Mouse (Mus musculus): ENCODE results near the gene Slc39a2. TPM values are rescaled to one million over a fixed set of nuclear protein-coding genes. Genes with fewer than 3 reads are reported as not detected.

The Slc39a2 gene
- polyA plus RNA-seq, 1 experiment from 2014 or later, result 0.31 TPM

DNA sequence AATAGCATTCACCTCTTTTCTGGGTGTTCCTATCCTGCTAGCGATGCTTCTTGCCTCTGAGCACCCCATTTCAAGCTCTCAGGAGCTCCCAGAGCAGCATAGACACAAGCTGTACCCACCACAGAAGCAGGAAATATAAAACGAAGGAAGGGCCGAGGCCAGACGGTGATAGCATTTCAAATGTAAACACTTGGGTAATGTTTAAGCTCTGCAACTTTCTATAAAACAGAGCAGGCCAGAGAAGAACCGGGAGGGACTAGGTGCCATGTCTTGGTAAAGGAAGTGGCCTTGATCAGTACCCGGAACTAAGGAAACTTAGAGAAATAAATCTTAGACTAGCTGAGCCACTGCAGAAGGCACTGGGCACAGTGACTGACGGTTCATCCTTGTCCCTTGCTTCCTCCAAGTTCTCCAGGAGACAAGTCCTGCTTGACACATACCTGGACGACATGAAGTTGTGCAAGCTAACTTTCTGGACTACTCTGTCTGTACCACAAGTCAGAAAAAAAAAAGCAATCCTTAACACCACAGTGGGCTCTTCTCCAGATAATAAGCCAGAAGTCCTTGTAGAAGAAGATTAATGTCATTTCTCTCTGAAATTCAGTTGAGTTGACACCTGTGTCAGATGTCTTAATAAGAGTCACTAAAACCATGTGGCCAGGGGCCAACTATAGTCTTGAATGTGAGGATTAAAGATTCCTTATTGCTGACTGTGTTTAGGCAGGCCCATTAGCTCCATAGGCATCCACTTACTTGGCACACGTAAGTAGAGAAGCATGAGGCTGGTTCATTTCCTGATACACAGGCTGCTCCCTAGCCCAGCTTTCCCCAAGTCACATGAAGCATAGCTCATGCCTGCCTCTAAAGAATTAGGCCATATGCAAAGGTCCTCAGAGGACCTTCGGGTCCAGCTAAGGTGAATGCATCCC is 39.7 kb downstream of the Slc39a2 start:
- H3K9me3 ChIP-seq (replicated peaks; ENCODE audit: control insufficient read depth, low read length), result no peaks in the 10 kb centered on the region
- H3K4me3 ChIP-seq (ENCODE audit: low read depth, low read length), result no peak overlapping the region
- no peak overlapping the region for H3K27ac ChIP-seq (ENCODE audit: low read depth, low read length)
- H3K9ac ChIP-seq (ENCODE audit: low read depth, low read length), result no peak overlapping the region
- no peak overlapping the region for H3K4me2 ChIP-seq
- no peaks in the 10 kb centered on the region for H3K4me1 ChIP-seq (ENCODE audit: control insufficient read depth, insufficient read depth, low read length)
- no peaks in the 10 kb centered on the region for H3K36me3 ChIP-seq (ENCODE audit: control insufficient read depth, insufficient read depth, low read length)
- H3K27me3 ChIP-seq (ENCODE audit: control insufficient read depth, insufficient read depth, low read length), result no peaks in the 10 kb centered on the region
- 55% methylated on average over 10 of the region's 10 CpGs for WGBS (ENCODE audit: insufficient replicate concordance)
- no peak for ATAC-seq (replicated peaks; ENCODE audit: insufficient number of reproducible peaks, low FRiP score, low TSS enrichment)

DNA sequence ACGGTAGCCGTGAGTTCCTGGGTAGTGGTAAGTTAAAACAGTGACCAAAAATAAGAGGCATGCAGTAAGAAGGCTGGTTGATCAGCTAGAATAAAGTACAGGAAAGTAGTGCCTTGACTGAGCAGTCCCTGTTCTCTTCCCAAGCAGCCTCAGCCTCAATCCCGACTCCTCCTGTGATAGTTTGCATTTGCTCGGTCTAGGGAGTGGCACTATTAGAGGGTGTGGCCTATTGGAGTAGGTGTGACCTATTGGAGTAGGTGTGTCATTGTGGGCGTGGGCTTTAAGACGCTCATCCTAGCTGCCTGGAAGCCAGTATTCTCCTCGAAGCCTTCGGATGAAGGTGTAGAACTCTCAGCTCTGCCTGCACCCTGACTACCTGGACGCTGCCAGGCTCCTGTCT is 46.3 kb downstream of the Slc39a2 start:
- Histone ChIP-seq H3K36me3 (ENCODE audit: control insufficient read depth, insufficient read depth, low read length) (no peaks in the 10 kb centered on the region), H3K4me1 (ENCODE audit: control insufficient read depth, insufficient read depth, low read length) (no peaks in the 10 kb centered on the region), H3K9ac (ENCODE audit: low read depth, low read length) (no peak overlapping the region), H3K9me3 (replicated peaks; ENCODE audit: control insufficient read depth, low read length) (0 out of 2 replicates have a peak, but pooled peaks cover 2% of the 10 kb centered on the region), H3K4me3 (ENCODE audit: low read depth, low read length) (no peak overlapping the region), H3K4me2 (no peak overlapping the region), H3K27ac (ENCODE audit: low read depth, low read length) (no peak overlapping the region), H3K27me3 (ENCODE audit: control insufficient read depth, insufficient read depth, low read length) (no peaks in the 10 kb centered on the region)
- 84% methylated on average over 9 of the region's 9 CpGs for WGBS (ENCODE audit: insufficient replicate concordance)
- no peak for ATAC-seq (replicated peaks; ENCODE audit: insufficient number of reproducible peaks, low FRiP score, low TSS enrichment)

DNA sequence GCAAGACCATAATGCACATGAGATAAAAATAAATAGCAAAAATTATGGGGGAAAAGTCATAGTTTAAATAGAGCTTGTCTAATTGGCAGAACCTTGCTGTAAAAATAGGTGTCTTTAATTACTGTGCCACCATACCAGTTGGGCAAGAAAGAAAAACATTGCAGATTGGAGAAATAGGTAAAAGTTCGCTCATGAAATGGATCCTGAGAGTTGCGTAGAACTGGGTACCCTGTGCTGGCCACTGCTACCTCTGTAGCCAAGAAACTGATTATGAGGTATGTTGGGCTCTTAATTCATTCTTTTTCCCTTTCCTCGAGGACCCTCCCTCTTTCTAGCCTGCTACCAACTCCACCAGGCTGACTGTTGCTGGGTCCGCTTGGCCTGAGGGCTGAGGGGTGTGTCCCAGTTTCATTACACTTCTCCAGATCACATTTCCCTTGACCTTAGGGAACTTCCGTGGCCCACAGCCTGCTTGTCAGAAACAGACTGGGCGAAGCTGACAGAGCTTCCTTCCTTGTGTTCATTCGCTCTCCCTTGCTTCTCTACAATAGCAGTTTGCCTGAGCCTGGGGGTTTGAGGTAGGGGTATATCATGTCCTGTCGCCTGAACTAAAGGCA is 48.4 kb downstream of the Slc39a2 start:
- no peaks in the 10 kb centered on the region for H3K27me3 ChIP-seq (ENCODE audit: control insufficient read depth, insufficient read depth, low read length)
- ATAC-seq (replicated peaks; ENCODE audit: insufficient number of reproducible peaks, low FRiP score, low TSS enrichment), result no peak
- no peak overlapping the region for H3K9ac ChIP-seq (ENCODE audit: low read depth, low read length)
- 41% methylated on average over 8 of the region's 8 CpGs for WGBS (ENCODE audit: insufficient replicate concordance)
- H3K9me3 ChIP-seq (replicated peaks; ENCODE audit: control insufficient read depth, low read length), result 0 out of 2 replicates have a peak, but pooled peaks cover 2% of the 10 kb centered on the region
- no peak overlapping the region for H3K27ac ChIP-seq (ENCODE audit: low read depth, low read length)
- no peak overlapping the region for H3K4me3 ChIP-seq (ENCODE audit: low read depth, low read length)
- no peaks in the 10 kb centered on the region for H3K36me3 ChIP-seq (ENCODE audit: control insufficient read depth, insufficient read depth, low read length)
- no peak overlapping the region for H3K4me2 ChIP-seq
- H3K4me1 ChIP-seq (ENCODE audit: control insufficient read depth, insufficient read depth, low read length), result no peaks in the 10 kb centered on the region

- ATAC-seq (replicated peaks; ENCODE audit: insufficient number of reproducible peaks, low FRiP score, low TSS enrichment), result no peak
- no peak overlapping the region for H3K4me3 ChIP-seq (ENCODE audit: low read depth, low read length)
- no peak overlapping the region for H3K4me2 ChIP-seq
- no peaks in the 10 kb centered on the region for H3K27me3 ChIP-seq (ENCODE audit: control insufficient read depth, insufficient read depth, low read length)
- no peaks in the 10 kb centered on the region for H3K36me3 ChIP-seq (ENCODE audit: control insufficient read depth, insufficient read depth, low read length)
- WGBS (ENCODE audit: insufficient replicate concordance), result 64% methylated on average over 9 of the region's 9 CpGs
- H3K9me3 ChIP-seq (replicated peaks; ENCODE audit: control insufficient read depth, low read length), result 0 out of 2 replicates have a peak, but pooled peaks cover 2% of the 10 kb centered on the region
- no peaks in the 10 kb centered on the region for H3K4me1 ChIP-seq (ENCODE audit: control insufficient read depth, insufficient read depth, low read length)
- no peak overlapping the region for H3K27ac ChIP-seq (ENCODE audit: low read depth, low read length)
- no peak overlapping the region for H3K9ac ChIP-seq (ENCODE audit: low read depth, low read length)
These were observed 48.9 kb downstream of the Slc39a2 start for GRCm38 (mm10) chr14:51941577-51941976.

GRCm38 (mm10) chr14:51942236-51942635 is 49.5 kb downstream of the Slc39a2 start:
- ATAC-seq (replicated peaks; ENCODE audit: insufficient number of reproducible peaks, low FRiP score, low TSS enrichment), result no peak
- no peaks in the 10 kb centered on the region for H3K4me1 ChIP-seq (ENCODE audit: control insufficient read depth, insufficient read depth, low read length)
- no peak overlapping the region for H3K4me2 ChIP-seq
- H3K36me3 ChIP-seq (ENCODE audit: control insufficient read depth, insufficient read depth, low read length), result no peaks in the 10 kb centered on the region
- H3K9ac ChIP-seq (ENCODE audit: low read depth, low read length), result no peak overlapping the region
- H3K27me3 ChIP-seq (ENCODE audit: control insufficient read depth, insufficient read depth, low read length), result no peaks in the 10 kb centered on the region
- no peak overlapping the region for H3K4me3 ChIP-seq (ENCODE audit: low read depth, low read length)
- 0 out of 2 replicates have a peak, but pooled peaks cover 2% of the 10 kb centered on the region for H3K9me3 ChIP-seq (replicated peaks; ENCODE audit: control insufficient read depth, low read length)
- H3K27ac ChIP-seq (ENCODE audit: low read depth, low read length), result no peak overlapping the region
- WGBS (ENCODE audit: insufficient replicate concordance), result 47% methylated on average over 7 of the region's 7 CpGs

GRCm38 (mm10) chr14:51943336-51943735 is 50.6 kb downstream of the Slc39a2 start:
- Histone ChIP-seq H3K4me3 (ENCODE audit: low read depth, low read length) (no peak overlapping the region), H3K27me3 (ENCODE audit: control insufficient read depth, insufficient read depth, low read length) (no peaks in the 10 kb centered on the region), H3K36me3 (ENCODE audit: control insufficient read depth, insufficient read depth, low read length) (no peaks in the 10 kb centered on the region), H3K27ac (ENCODE audit: low read depth, low read length) (no peak overlapping the region), H3K9ac (ENCODE audit: low read depth, low read length) (no peak overlapping the region), H3K4me2 (no peak overlapping the region), H3K9me3 (replicated peaks; ENCODE audit: control insufficient read depth, low read length) (no peaks in the 10 kb centered on the region), H3K4me1 (ENCODE audit: control insufficient read depth, insufficient read depth, low read length) (no peaks in the 10 kb centered on the region)
- ATAC-seq (replicated peaks; ENCODE audit: insufficient number of reproducible peaks, low FRiP score, low TSS enrichment), result no peak
- WGBS (ENCODE audit: insufficient replicate concordance), result 67% methylated on average over 6 of the region's 6 CpGs

Other genes with a start within 250 kb of the Slc39a2 start
- gene Gm17079, start 197.4 kb upstream of the Slc39a2 start, polyA plus RNA-seq (2014; fragmentation: Nextera tagmentation; extraction: Ambion mirVana), result not detected in 2 replicates
- gene Gm5800, start 175.7 kb upstream of the Slc39a2 start, polyA plus RNA-seq (2014; fragmentation: Nextera tagmentation; extraction: Ambion mirVana), result not detected in 2 replicates
- not detected in 2 replicates for gene Ang4, start 119.3 kb upstream of the Slc39a2 start, polyA plus RNA-seq (2014; fragmentation: Nextera tagmentation; extraction: Ambion mirVana)
- gene AY358078, start 92.8 kb upstream of the Slc39a2 start, polyA plus RNA-seq (2014; fragmentation: Nextera tagmentation; extraction: Ambion mirVana), result not detected in 2 replicates
- gene Ear6, start 39.2 kb upstream of the Slc39a2 start, polyA plus RNA-seq (2014; fragmentation: Nextera tagmentation; extraction: Ambion mirVana), result not detected in 2 replicates
- 41.9 and 46.9 TPM in 2 replicates for gene Mettl17, start 8.0 kb upstream of the Slc39a2 start, polyA plus RNA-seq (2014; fragmentation: Nextera tagmentation; extraction: Ambion mirVana)
- gene Ndrg2, start 21.3 kb downstream of the Slc39a2 start, polyA plus RNA-seq (2014; fragmentation: Nextera tagmentation; extraction: Ambion mirVana), result 115 and 145 TPM in 2 replicates
- not detected in 2 replicates for gene Tppp2, start 25.5 kb downstream of the Slc39a2 start, polyA plus RNA-seq (2014; fragmentation: Nextera tagmentation; extraction: Ambion mirVana)
- not detected in 2 replicates for gene Rnase13, start 29.9 kb downstream of the Slc39a2 start, polyA plus RNA-seq (2014; fragmentation: Nextera tagmentation; extraction: Ambion mirVana)
- gene Arhgef40, start 91.8 kb downstream of the Slc39a2 start, polyA plus RNA-seq (2014; fragmentation: Nextera tagmentation; extraction: Ambion mirVana), result 57.5 and 58.3 TPM in 2 replicates
- 0.48 and 1.0 TPM in 2 replicates for gene Tmem253, start 122.8 kb downstream of the Slc39a2 start, polyA plus RNA-seq (2014; fragmentation: Nextera tagmentation; extraction: Ambion mirVana)
- 22.0 and 22.8 TPM in 2 replicates for gene Zfp219, start 127.8 kb downstream of the Slc39a2 start, polyA plus RNA-seq (2014; fragmentation: Nextera tagmentation; extraction: Ambion mirVana)
- gene Olfr221, start 149.6 kb downstream of the Slc39a2 start, polyA plus RNA-seq (2014; fragmentation: Nextera tagmentation; extraction: Ambion mirVana), result not detected in 2 replicates
- 456 and 484 TPM in 2 replicates for gene Hnrnpc, start 211.1 kb downstream of the Slc39a2 start, polyA plus RNA-seq (2014; fragmentation: Nextera tagmentation; extraction: Ambion mirVana)
- 46.5 and 49.7 TPM in 2 replicates for gene Rpgrip1, start 217.8 kb downstream of the Slc39a2 start, polyA plus RNA-seq (2014; fragmentation: Nextera tagmentation; extraction: Ambion mirVana)

Data from heart, embryonic 11.5 days (tissue).